Mouse (Mus musculus) splenic B cell, adult 2 months (primary cell): ENCODE results near the gene Axl.

Experiments used
- DNase-seq: peaks from one replicate; pipeline ENCODE4 v3.0.0-alpha.2; 2011; ENCODE audit warnings: low read depth, low spot score
- H3K27me3 ChIP-seq: 2 replicates; pipeline ENCODE4 v1.6.1; 2012; ENCODE audit warnings: mild to moderate bottlenecking, low read length, moderate library complexity, mixed read lengths; ENCODE audit not compliant: control insufficient read depth, poor library complexity, insufficient read depth, severe bottlenecking
- H3K36me3 ChIP-seq: 2 replicates; pipeline ENCODE4 v1.6.1; 2012; ENCODE audit warnings: mild to moderate bottlenecking, low read length, moderate library complexity, mixed read lengths; ENCODE audit not compliant: control insufficient read depth, poor library complexity, insufficient read depth, severe bottlenecking

Axl gene

DNA sequence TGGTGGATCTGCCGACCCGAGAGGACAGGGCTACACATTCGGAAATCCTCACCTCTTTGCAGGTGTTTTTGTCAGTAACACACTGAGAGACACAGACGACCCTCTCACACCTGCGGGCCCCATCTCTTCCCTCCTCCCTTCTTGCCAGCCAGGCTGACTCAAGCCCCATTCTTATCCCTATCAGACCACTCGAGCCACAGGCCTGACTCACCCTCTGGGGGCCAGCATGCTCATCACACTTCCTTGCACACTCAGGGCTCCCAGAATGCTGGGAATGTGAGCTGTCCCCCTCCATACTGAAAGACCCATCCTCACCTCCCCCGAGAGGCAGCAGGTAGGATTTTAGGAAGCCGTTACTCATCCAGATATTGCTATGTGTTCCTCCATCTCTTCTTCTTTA is 4.8 kb downstream of the Axl start:
- no peaks in the 10 kb centered on the region for H3K27me3 ChIP-seq
- no peaks in the 10 kb centered on the region for H3K36me3 ChIP-seq
- DNase-seq, result no peak

DNA sequence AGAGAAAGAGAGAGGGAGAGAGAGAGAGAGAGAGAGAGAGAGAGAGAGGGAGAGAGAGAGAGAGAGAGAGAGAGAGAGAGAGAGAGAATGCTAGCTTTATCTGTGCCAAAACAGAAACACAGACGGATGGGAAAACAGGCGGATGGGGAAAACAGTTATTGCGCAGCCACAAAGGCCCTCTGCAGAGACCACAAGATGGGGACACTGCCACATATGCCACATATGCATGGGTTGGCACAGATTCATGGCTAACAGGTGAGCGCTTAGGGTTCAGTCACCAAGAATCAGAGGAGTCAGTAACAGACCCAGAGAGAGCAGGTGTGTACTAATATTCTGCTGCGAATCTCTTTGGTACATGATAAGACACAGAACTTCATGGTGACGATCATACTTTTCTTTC is 5.8 kb downstream of the Axl start:
- DNase-seq, result no peak
- no peaks in the 10 kb centered on the region for H3K36me3 ChIP-seq
- H3K27me3 ChIP-seq, result no peaks in the 10 kb centered on the region

GRCm38 (mm10) chr7:25781937-25782610 is 6.4 kb downstream of the Axl start:
- Histone ChIP-seq H3K27me3 (no peaks in the 10 kb centered on the region), H3K36me3 (no peaks in the 10 kb centered on the region)
- no peak for DNase-seq

- Histone ChIP-seq H3K27me3 (no peaks in the 10 kb centered on the region), H3K36me3 (no peaks in the 10 kb centered on the region)
- DNase-seq, result no peak
Observed at GRCm38 (mm10) chr7:25781321-25781936, 7.1 kb downstream of the Axl start.

DNA sequence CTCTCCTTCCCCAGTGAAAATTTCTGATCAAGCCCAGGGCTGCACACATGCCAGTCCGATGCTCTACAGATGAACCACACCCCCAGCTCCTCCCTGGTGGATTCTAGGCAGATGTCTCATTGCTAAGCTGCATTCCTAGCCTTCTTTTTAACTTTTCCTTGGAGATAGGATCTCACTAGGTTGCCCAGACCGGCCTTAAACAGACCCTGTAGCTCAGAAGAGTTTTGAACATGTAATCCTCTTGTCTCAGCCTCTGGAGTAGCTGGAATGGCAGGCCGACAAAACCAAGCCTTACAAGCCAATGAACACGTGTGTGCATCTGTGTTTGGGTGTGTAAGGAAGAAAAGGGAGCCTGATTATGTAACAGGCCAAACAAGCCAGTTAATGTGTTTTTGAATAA is 7.8 kb downstream of the Axl start:
- no peak for DNase-seq
- no peaks in the 10 kb centered on the region for H3K27me3 ChIP-seq
- no peaks in the 10 kb centered on the region for H3K36me3 ChIP-seq

GRCm38 (mm10) chr7:25780021-25780420 is 8.5 kb downstream of the Axl start:
- no peaks in the 10 kb centered on the region for H3K27me3 ChIP-seq
- no peaks in the 10 kb centered on the region for H3K36me3 ChIP-seq
- no peak for DNase-seq

DNA sequence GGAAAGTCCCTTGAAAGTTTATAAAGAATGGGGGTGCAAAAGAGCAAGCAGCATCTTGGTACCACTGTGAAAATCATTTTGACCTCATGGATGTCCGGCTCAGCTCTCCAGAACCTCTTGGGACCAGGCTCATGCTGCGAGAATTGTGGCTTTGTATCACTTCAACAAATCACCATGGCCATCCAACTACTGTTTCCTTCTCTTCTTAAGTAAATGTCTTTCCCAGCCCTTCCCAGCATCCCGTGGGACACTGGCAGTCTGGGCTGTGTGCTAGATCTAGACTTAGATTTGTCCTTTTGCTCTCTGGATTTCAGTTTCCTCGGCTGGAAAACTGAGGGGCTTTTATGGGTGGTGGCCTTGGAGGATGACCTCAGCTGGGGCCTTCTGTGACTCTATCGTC is 20.3 kb downstream of the Axl start:
- Histone ChIP-seq H3K27me3 (no peaks in the 10 kb centered on the region), H3K36me3 (no peaks in the 10 kb centered on the region)
- DNase-seq, result no peak

DNA sequence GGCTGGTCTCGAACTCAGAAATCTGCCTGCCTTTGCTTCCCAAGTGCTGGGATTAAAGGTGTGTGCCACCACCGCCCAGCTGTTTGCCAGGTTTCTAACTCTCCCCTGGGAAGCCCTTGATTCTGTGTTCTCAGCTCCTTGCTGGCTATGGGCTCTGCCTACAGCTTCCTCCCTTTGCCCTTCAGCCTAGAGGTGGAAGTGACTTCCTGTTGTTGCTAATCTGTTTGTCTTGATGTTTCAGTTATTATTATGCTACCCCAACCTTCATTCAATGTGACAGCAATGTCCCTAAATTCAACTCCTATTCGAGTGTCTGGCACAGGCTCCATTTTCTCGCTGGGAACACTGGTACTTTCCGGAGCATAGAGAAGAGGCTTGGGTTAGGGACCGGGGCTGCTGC is 22.4 kb downstream of the Axl start:
- DNase-seq, result no peak

GRCm38 (mm10) chr7:25764221-25764620 is 24.3 kb downstream of the Axl start:
- DNase-seq, result no peak
- Histone ChIP-seq H3K27me3 (no peaks in the 10 kb centered on the region), H3K36me3 (no peaks in the 10 kb centered on the region)

More for the DNA sequence above, 22.4 kb downstream of the Axl start:
- H3K27me3 ChIP-seq, result no peaks in the 10 kb centered on the region
- no peaks in the 10 kb centered on the region for H3K36me3 ChIP-seq

GRCm38 (mm10) chr7:25763678-25764077 is 24.8 kb downstream of the Axl start:
- H3K27me3 ChIP-seq, result no peaks in the 10 kb centered on the region
- no peak for DNase-seq
- no peaks in the 10 kb centered on the region for H3K36me3 ChIP-seq

DNA sequence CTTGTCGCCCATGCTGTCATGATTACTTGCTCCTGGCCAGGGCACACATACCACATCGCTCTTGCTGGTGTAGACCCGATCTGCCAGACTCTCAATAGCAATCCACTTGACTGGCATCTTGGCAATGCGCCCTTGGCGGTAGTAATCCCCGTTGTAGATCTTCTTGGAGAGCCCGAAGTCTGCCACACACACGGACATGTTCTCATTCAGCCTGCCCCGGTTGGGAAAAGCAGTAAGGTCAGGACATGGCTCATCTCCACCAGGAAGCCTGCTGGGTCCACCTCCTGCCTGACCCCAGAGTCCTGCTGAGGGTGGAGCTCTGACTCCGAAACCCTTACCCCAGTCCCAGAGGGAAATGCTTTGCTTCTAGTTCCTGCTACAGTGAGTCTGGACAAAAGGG is 27.2 kb downstream of the Axl start:
- no peaks in the 10 kb centered on the region for H3K36me3 ChIP-seq
- no peaks in the 10 kb centered on the region for H3K27me3 ChIP-seq
- DNase-seq, result no peak

GRCm38 (mm10) chr7:25756011-25756410 is 32.5 kb downstream of the Axl start:
- H3K36me3 ChIP-seq, result no peaks in the 10 kb centered on the region
- peak; percentile 97 for DNase-seq
- H3K27me3 ChIP-seq, result no peaks in the 10 kb centered on the region

DNA sequence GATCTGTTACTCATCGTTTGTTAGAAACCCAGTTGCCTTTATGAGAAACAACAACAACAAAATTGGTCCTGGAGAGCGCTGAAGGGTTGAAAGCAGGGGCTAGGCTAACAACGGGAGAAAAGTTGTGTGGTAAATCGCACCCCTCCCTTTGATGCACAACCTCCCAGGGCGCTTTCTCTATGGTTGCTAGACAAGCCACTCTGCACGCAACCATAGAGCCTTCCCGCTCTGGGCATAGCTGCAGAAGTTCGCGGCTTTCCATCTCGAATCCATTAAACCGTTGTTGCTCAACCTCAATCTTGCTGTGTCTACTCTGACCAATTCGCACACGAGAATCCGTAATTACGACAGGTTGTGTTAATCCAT is 33.1 kb downstream of the Axl start:
- H3K36me3 ChIP-seq, result peaks cover 2% of the 10 kb centered on the region; the same call in 1 of the 2 replicates

DNA sequence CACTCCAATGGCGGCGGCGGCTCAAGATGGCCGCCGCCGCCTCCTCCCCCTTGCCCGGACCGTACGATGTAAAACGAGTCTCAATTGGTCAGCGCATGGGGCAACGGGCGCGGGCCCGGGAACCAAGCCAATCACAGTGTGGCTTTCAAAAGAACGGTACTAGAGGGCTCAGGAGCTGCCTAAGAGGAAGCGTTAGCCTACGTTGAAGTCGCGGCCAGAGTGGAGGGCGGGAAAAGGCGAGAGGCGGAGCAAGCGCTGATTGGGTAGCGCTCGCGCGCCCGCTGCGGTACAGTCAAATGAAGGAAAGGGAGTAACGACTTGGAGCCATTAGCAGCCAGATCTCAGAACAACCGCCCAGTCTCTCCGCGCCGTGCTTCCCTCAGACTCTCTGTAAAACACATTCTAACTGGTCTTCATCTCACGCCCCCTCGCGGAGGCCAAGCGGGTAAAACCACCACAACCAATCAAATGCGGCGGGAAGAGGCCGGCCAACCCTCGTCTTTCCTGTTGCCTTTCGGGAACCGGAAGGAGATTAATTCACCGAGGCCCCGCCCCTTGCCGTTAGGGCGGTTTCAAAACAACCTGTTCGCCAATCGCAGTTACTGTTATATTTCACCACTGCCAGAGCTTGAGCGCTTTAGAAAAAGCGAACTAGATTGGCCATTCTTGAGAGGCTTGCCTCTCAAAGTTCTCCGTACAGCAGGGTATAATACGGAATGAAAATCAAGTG is 33.6 kb downstream of the Axl start, which contains the start of gene Hnrnpul1:
Gene Hnrnpul1, minus strand, starts transcription at position 20 of the 730 bp plus-strand sequence.
- peak; percentile 99 for DNase-seq
- peaks cover 2% of the 10 kb centered on the region; the same call in 1 of the 2 replicates for H3K36me3 ChIP-seq
- H3K27me3 ChIP-seq, result no peaks in the 10 kb centered on the region

More for the DNA sequence above, 33.1 kb downstream of the Axl start:
- no peak for DNase-seq
- H3K27me3 ChIP-seq, result no peaks in the 10 kb centered on the region

GRCm38 (mm10) chr7:25754439-25754737 is 34.1 kb downstream of the Axl start:
- peaks cover 5% of the 10 kb centered on the region; the same call in 1 of the 2 replicates for H3K36me3 ChIP-seq
- DNase-seq, result no peak
- H3K27me3 ChIP-seq, result no peaks in the 10 kb centered on the region
